Mouse (Mus musculus): Measurements from ENCODE around the gene Cd276. TPM values are rescaled to one million over a fixed set of nuclear protein-coding genes. Genes with fewer than 3 reads are reported as not detected.
A peak's percentile ranks its signal among the peaks of the same experiment; 100 is the strongest.

Gene Cd276
- polyA plus RNA-seq, 1 experiment from 2014 or later, result 56.4 TPM

- 81% methylated on average over 8 of the region's 8 CpGs for WGBS
- Histone ChIP-seq H3K4me3 (replicated peaks) (no peak overlapping the region), H3K9ac (replicated peaks) (no peak overlapping the region), H3K27me3 (no peaks in the 10 kb centered on the region), H3K4me1 (replicated peaks) (no peaks in the 10 kb centered on the region), H3K4me2 (no peak overlapping the region), H3K9me3 (no peaks in the 10 kb centered on the region), H3K36me3 (no peaks in the 10 kb centered on the region), H3K27ac (no peak overlapping the region)
- ATAC-seq (ENCODE audit: insufficient number of reproducible peaks, insufficient read depth, low FRiP score, low TSS enrichment, low read depth), result no peak
Measured at GRCm38 (mm10) chr9:58507216-58508005, 47.8 kb downstream of the Cd276 start.

- no peak overlapping the region for H3K4me2 ChIP-seq
- no peak overlapping the region for H3K27ac ChIP-seq
- 87% methylated on average over 5 of the region's 5 CpGs for WGBS
- no peak overlapping the region for H3K4me3 ChIP-seq (replicated peaks)
- no peak overlapping the region for H3K9ac ChIP-seq (replicated peaks)
- ATAC-seq (ENCODE audit: insufficient number of reproducible peaks, insufficient read depth, low FRiP score, low TSS enrichment, low read depth), result no peak
- H3K9me3 ChIP-seq, result no peaks in the 10 kb centered on the region
- no peaks in the 10 kb centered on the region for H3K27me3 ChIP-seq
- H3K4me1 ChIP-seq (replicated peaks), result no peaks in the 10 kb centered on the region
- peaks cover 3% of the 10 kb centered on the region; the same call in 1 of the 2 replicates for H3K36me3 ChIP-seq
Measured at GRCm38 (mm10) chr9:58500946-58501345, 54.3 kb downstream of the Cd276 start.

- ATAC-seq (ENCODE audit: insufficient number of reproducible peaks, insufficient read depth, low FRiP score, low TSS enrichment, low read depth), result no peak
- Histone ChIP-seq H3K36me3 (peaks cover 3% of the 10 kb centered on the region; the same call in 1 of the 2 replicates), H3K4me2 (no peak overlapping the region), H3K27ac (no peak overlapping the region), H3K4me1 (replicated peaks) (no peaks in the 10 kb centered on the region), H3K9ac (replicated peaks) (no peak overlapping the region), H3K9me3 (no peaks in the 10 kb centered on the region), H3K27me3 (no peaks in the 10 kb centered on the region), H3K4me3 (replicated peaks) (no peak overlapping the region)
- 48% methylated on average over 4 of the region's 4 CpGs for WGBS
Measured at GRCm38 (mm10) chr9:58497942-58498341, 57.3 kb downstream of the Cd276 start.

- Histone ChIP-seq H3K36me3 (peaks cover 3% of the 10 kb centered on the region; the same call in 1 of the 2 replicates), H3K4me3 (replicated peaks) (no peak overlapping the region), H3K9ac (replicated peaks) (no peak overlapping the region), H3K4me1 (replicated peaks) (peaks cover under 1% of the 10 kb centered on the region; the same call in 1 of the 2 replicates), H3K4me2 (no peak overlapping the region), H3K9me3 (no peaks in the 10 kb centered on the region), H3K27ac (no peak overlapping the region), H3K27me3 (no peaks in the 10 kb centered on the region)
- no peak for ATAC-seq (ENCODE audit: insufficient number of reproducible peaks, insufficient read depth, low FRiP score, low TSS enrichment, low read depth)
- 36% methylated on average over 4 of the region's 4 CpGs for WGBS
Measured at GRCm38 (mm10) chr9:58496470-58497182, 58.6 kb downstream of the Cd276 start.

DNA sequence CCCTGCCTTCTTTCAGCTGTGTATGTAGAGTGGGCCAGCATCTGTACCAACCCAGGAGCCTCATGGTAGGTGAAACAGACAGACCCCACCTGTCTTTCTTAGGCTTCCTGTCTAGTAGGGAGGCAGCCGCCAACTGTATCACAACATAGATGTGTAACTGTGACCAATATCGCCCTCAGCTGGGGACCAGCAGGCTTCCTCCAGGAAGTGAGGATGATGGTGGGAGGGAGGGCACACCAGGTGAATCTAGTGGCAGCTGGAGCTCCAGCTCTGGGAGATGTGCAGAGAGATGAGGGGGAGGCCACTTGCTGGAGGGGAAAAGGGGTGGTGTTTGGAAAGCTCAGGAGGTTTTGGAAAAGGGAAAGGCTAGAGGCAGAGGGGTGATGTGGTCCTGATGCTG is 60.2 kb downstream of the Cd276 start:
- 71% methylated on average over 2 of the region's 2 CpGs for WGBS
- no peaks in the 10 kb centered on the region for H3K9me3 ChIP-seq
- no peak overlapping the region for H3K4me2 ChIP-seq
- peaks cover 3% of the 10 kb centered on the region; the same call in 1 of the 2 replicates for H3K36me3 ChIP-seq
- no peak for ATAC-seq (ENCODE audit: insufficient number of reproducible peaks, insufficient read depth, low FRiP score, low TSS enrichment, low read depth)
- H3K9ac ChIP-seq (replicated peaks), result no peak overlapping the region; the same call in 1 of the 2 replicates
- no peak overlapping the region for H3K4me3 ChIP-seq (replicated peaks)
- no peak overlapping the region for H3K27ac ChIP-seq
- peaks cover 16% of the 10 kb centered on the region for H3K4me1 ChIP-seq (replicated peaks)
- peaks cover 5% of the 10 kb centered on the region for H3K27me3 ChIP-seq

GRCm38 (mm10) chr9:58490391-58490790 is 64.8 kb downstream of the Cd276 start:
- no peaks in the 10 kb centered on the region for H3K9me3 ChIP-seq
- 62% methylated on average over 2 of the region's 2 CpGs for WGBS
- no peak overlapping the region; the same call in 1 of the 2 replicates for H3K9ac ChIP-seq (replicated peaks)
- H3K4me2 ChIP-seq, result peak overlapping the region; percentile 97
- peaks cover 36% of the 10 kb centered on the region for H3K4me1 ChIP-seq (replicated peaks)
- no peak overlapping the region for H3K27ac ChIP-seq
- peaks cover 31% of the 10 kb centered on the region for H3K27me3 ChIP-seq
- H3K36me3 ChIP-seq, result no peaks in the 10 kb centered on the region; the same call in 1 of the 2 replicates
- no peak overlapping the region for H3K4me3 ChIP-seq (replicated peaks)
- ATAC-seq (ENCODE audit: insufficient number of reproducible peaks, insufficient read depth, low FRiP score, low TSS enrichment, low read depth), result no peak

DNA sequence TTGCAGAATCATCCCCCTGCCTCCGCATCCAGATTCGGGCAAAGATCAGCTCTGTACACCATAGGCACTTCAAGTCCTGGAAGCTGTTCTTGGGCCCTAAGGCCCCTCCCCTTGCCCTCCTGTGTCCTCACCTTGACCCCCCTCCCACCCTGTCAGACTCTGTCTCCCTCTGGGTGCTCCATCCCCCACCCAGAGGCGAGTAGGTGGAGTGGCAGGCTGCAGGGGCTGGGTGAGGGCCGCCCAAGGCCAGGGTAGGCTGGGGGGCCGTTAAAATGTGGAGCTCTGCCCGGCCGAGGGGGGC is 65.4 kb downstream of the Cd276 start:
- Histone ChIP-seq H3K27me3 (peaks cover 37% of the 10 kb centered on the region), H3K9me3 (no peaks in the 10 kb centered on the region), H3K36me3 (no peaks in the 10 kb centered on the region; the same call in 1 of the 2 replicates), H3K9ac (replicated peaks) (peak overlapping the region; percentile 90), H3K4me1 (replicated peaks) (peaks cover 36% of the 10 kb centered on the region), H3K4me3 (replicated peaks) (peak overlapping the region; percentile 69), H3K4me2 (peak overlapping the region; percentile 97), H3K27ac (no peak overlapping the region)
- WGBS, result 6% methylated on average over 7 of the region's 7 CpGs
- no peak for ATAC-seq (ENCODE audit: insufficient number of reproducible peaks, insufficient read depth, low FRiP score, low TSS enrichment, low read depth)

- no peak for ATAC-seq (ENCODE audit: insufficient number of reproducible peaks, insufficient read depth, low FRiP score, low TSS enrichment, low read depth)
- 2% methylated on average over 13 of the region's 13 CpGs for WGBS
- H3K27me3 ChIP-seq, result peaks cover 37% of the 10 kb centered on the region
- no peak overlapping the region for H3K27ac ChIP-seq
- H3K36me3 ChIP-seq, result no peaks in the 10 kb centered on the region; the same call in 1 of the 2 replicates
- peak overlapping the region; percentile 97 for H3K4me2 ChIP-seq
- H3K4me1 ChIP-seq (replicated peaks), result peaks cover 36% of the 10 kb centered on the region
- peak overlapping the region; percentile 69 for H3K4me3 ChIP-seq (replicated peaks)
- H3K9me3 ChIP-seq, result no peaks in the 10 kb centered on the region
- H3K9ac ChIP-seq (replicated peaks), result peak overlapping the region; percentile 90
Measured at GRCm38 (mm10) chr9:58489133-58489864, 65.9 kb downstream of the Cd276 start.

GRCm38 (mm10) chr9:58487851-58488801 is 67.1 kb downstream of the Cd276 start, which contains the start of gene Insyn1:
Gene Insyn1 (plus strand): TSS chr9:58488603.
- Histone ChIP-seq H3K9ac (replicated peaks) (peak within 1 kb of the TSS; percentile 90), H3K4me2 (peak within 1 kb of the TSS; percentile 97), H3K36me3 (no peaks in the 10 kb centered on the region; the same call in 1 of the 2 replicates), H3K4me3 (replicated peaks) (peak within 1 kb of the TSS; percentile 69), H3K9me3 (no peaks in the 10 kb centered on the region), H3K4me1 (replicated peaks) (peaks cover 36% of the 10 kb centered on the region), H3K27ac (peak within 1 kb of the TSS; percentile 82), H3K27me3 (peaks cover 37% of the 10 kb centered on the region)
- WGBS, result under 1% methylated on average over 89 of the region's 104 CpGs
- peak; percentile 63 for ATAC-seq (ENCODE audit: insufficient number of reproducible peaks, insufficient read depth, low FRiP score, low TSS enrichment, low read depth)

DNA sequence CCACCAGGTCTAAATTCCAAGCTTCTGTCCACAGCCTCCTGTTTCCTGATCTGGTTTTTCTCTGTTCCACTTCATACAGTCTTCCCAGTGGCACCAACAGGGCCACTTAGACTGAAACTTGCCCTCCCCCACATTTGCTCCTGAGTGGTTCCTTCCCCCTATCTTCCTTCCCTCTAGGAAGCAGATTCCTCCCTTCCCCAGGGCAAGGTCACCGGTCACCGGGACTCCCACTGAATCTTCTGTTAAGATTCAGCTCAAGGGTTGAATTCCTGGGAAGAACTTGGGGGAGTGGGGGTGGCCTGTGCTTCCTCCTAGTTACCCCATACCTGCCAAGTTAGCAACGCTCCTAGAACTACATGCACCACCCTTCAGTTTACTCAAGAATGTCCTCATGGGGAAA is 68.2 kb downstream of the Cd276 start:
- Histone ChIP-seq H3K27me3 (peaks cover 37% of the 10 kb centered on the region), H3K4me1 (replicated peaks) (peaks cover 36% of the 10 kb centered on the region), H3K4me2 (no peak overlapping the region), H3K36me3 (no peaks in the 10 kb centered on the region; the same call in 1 of the 2 replicates), H3K4me3 (replicated peaks) (no peak overlapping the region), H3K9me3 (no peaks in the 10 kb centered on the region), H3K27ac (no peak overlapping the region), H3K9ac (replicated peaks) (no peak overlapping the region)
- ATAC-seq (ENCODE audit: insufficient number of reproducible peaks, insufficient read depth, low FRiP score, low TSS enrichment, low read depth), result no peak
- WGBS, result 13% methylated on average over 3 of the region's 3 CpGs
